Mouse (Mus musculus) myocyte (in vitro differentiated cells): ENCODE results near the gene Bivm.

Source experiments
- E2F4 ChIP-seq: IDR thresholded peaks from one replicate; pipeline ENCODE4 v1.6.1; 2011; ENCODE audit warnings: mild to moderate bottlenecking, control low read depth, moderate library complexity; ENCODE audit not compliant: insufficient read depth
- MAX ChIP-seq: IDR thresholded peaks from one replicate; pipeline ENCODE4 v1.6.1; 2011; ENCODE audit warnings: low read depth, mild to moderate bottlenecking, control low read depth
- MYOD1 ChIP-seq, 3 experiments: IDR thresholded peaks; one replicate each; pipeline ENCODE4 v1.6.1; 2011; ENCODE audit warnings: control low read depth in 2 of 3, low read depth in 2 of 3, mild to moderate bottlenecking in 2 of 3, moderate library complexity in 1 of 3; ENCODE audit not compliant: insufficient read length in 2 of 3, control insufficient read depth in 1 of 3
- POLR2A ChIP-seq: IDR thresholded peaks from one replicate; pipeline ENCODE4 v1.6.1; 2011; ENCODE audit warnings: low read depth, mild to moderate bottlenecking, control low read depth, moderate library complexity; ENCODE audit not compliant: insufficient read length
- POLR2AphosphoS2 ChIP-seq: IDR thresholded peaks from one replicate; pipeline ENCODE4 v1.6.1; 2011; ENCODE audit warnings: low read depth, control low read depth; ENCODE audit not compliant: insufficient read length
- TCF12 ChIP-seq: IDR thresholded peaks from one replicate; pipeline ENCODE4 v1.6.1; 2011; ENCODE audit warnings: mild to moderate bottlenecking, control low read depth; ENCODE audit not compliant: poor library complexity, insufficient read depth, severe bottlenecking
- USF1 ChIP-seq: IDR thresholded peaks from one replicate; pipeline ENCODE4 v1.6.1; 2011; ENCODE audit warnings: low read depth, mild to moderate bottlenecking, control low read depth, moderate library complexity

DNA sequence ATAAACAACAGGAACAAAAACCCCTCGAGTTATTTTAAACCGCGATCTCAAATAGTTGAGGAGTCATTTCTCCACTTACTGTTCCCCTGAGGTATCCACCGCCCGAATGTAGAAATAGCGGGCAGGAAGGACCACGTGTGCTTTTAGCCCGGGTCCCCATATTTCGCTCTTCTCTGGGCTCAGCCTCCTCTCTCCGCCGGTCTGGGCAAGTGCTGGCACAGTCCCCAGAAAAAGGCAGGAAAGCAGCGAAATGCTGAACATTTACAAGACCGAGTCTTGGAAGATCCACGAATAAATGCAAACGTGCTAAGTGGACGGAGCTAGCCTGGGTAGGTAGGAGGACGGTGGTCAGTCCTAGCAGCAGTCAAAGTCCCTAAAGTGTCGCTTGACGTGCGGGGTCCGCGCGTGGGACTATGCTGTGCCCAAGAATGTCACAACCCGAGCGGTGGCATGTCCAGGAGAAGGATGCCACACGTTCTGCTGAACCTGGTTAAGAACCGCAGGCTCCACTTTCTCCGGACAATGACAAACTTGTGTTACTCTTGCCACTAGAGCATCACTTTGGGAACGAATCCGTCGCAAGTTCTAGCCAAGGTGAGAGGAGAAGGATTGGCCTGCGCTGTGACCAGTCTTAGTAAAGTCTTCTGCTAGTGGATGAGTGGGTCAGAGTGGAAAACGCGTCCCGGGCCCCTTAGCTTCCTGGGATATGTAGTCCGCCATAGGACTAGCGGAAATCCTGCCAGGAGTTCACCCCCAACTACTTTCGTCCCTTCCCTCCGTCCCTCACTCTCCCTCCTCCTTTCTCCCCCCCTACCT, at the start of gene Bivm, which contains the start of gene Kdelc1:
- TF ChIP-seq MAX: no peak
- TF ChIP-seq MYOD1 (IDR thresholded peaks at IDR 0.05; ENCODE audit: control insufficient read depth in 1 of 3, insufficient read length in 2 of 3, low read depth in 2 of 3): no peak
- peak; percentile 64 for TF ChIP-seq POLR2A
- peak; percentile 15 for TF ChIP-seq USF1
- peak; percentile 67 for TF ChIP-seq POLR2AphosphoS2
- no peak for TF ChIP-seq TCF12
- no peak for TF ChIP-seq E2F4
